Mouse (Mus musculus): ENCODE data around the gene Vmn1r16. TPM values are rescaled to one million over a fixed set of nuclear protein-coding genes. Genes with fewer than 3 reads are reported as not detected.
A peak's percentile ranks its signal among the peaks of the same experiment; 100 is the strongest.
"Not testable (repeated sequence)": the region's sequence is repeated elsewhere in the genome, so short reads cannot be mapped to it uniquely, and the experiment has no call there.

The Vmn1r16 gene
- polyA plus RNA-seq (2017; shearing (Covaris generic)) = not detected

DNA sequence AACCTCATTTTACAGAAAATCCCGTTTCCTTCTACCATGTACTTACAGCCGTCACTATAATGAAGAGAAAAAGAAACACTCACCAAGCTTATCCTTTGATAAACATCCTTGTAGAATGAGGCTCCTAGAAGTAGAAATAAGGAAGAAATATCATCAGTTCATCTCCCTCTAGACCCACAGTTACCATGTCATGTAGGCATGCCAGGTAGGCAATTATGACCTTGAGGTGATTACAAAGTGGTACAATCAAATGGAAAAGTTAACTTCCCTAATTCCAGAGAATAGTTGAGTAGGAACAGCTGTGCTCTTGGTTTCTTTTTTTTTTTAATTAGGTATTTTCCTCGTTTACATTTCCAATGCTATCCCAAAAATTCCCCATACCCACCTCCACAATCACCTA is at the start of gene Vmn1r16:
TSS of gene Vmn1r16 (minus strand) at position 101 of the 400 bp plus-strand sequence.
- ATAC-seq = no peak

DNA sequence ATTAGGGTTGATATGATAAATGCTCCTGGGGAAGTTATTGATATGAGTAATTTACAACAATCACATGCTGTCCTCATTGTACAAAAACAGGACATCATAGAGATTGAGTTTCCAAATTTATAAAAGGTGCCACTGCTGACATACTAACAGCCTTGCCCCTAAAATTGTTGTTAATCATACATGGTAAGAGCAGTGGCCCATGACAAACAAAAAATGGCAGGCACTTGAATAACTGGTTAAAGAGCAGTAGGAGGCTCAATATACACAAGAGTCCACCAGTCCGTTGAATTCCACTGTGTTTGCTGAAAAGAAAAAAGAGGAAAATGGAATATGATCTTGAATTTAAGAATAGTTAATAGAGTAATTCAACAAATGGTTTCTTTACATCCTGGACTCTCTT is 38.2 kb upstream of the Vmn1r16 start:
- ATAC-seq = no peak

DNA sequence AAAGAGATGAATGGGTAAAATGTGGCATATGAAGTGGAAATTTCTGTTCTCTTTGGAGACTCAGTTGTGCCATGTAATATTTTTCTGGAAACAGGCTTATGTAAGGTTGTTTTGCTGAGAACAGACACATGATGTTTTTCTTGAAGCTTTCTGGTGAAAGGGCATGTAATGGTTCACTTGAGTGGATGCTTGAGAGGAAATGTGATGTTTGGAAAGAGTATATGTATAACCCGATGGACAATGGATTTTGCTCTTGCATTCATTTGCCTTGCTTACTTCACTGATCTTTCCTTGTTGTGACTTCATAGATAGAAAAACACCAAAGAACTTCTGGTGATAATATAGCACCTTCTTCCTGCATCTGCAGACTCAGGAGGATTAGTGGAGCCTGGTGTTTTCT is 36.6 kb upstream of the Vmn1r16 start:
- ATAC-seq = not testable (repeated sequence)

DNA sequence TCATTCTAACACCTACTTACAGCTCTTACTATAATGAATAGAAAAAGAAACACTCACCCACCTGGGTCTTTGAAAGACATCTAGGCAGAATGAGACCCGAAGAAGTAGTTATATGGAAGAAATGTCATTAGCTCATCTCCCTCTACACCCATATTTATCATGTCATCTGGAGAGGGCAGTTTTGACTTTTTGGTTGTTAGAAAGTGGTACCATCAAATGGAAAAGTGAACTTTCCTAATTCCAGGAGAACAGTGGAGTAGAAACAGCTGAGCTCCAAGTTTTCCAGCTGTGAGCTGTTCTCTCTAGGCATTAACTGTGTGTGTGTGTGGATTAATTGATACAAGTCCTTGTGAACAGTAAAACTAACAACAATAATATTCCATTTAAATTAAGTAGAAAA is 34.3 kb upstream of the Vmn1r16 start, which contains the start of gene Vmn1r17:
TSS of gene Vmn1r17 (minus strand) at position 101 of the 400 bp plus-strand sequence.
- no peak for ATAC-seq

GRCm38 (mm10) chr6:57356864-57357263 is 27.6 kb upstream of the Vmn1r16 start:
- no peak for ATAC-seq

DNA sequence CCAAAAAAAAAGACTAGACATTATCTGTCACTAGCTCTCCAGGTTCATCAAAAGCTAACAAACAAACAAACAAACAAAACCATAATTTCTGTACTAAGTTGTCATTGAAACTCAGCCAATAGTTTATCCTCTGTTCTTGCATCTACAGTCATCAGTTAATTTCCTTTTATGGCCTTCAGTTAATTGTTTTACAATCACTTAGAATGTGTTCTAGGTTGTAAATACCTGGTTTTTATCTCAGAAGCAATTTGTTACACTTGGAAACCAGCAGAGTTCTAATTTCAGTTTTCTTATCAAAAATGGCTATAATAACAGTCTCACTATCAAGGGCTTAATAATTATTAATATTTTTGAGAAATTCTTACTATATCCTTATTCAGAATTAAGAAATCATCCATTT is 3.1 kb downstream of the Vmn1r16 start:
- ATAC-seq = no peak

DNA sequence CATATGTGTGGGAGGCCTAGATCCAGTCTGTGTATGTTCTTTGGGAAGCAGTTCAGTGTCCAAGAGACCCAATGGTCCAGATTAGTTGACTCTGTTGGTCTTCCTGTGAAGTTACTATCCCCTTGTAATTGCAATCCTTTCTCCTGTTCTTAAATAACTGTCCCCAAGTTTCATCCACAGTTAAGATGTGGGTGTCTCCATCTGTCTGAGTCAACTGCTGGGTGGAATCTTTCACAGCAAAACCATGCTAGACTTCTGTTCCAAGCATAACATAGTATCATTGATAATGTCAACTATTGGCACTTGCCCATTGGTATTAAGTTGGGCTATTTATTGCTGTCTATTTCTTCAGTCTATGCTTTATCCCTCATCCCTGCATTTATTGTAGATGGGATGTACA is 50.3 kb downstream of the Vmn1r16 start:
- no peak for ATAC-seq

DNA sequence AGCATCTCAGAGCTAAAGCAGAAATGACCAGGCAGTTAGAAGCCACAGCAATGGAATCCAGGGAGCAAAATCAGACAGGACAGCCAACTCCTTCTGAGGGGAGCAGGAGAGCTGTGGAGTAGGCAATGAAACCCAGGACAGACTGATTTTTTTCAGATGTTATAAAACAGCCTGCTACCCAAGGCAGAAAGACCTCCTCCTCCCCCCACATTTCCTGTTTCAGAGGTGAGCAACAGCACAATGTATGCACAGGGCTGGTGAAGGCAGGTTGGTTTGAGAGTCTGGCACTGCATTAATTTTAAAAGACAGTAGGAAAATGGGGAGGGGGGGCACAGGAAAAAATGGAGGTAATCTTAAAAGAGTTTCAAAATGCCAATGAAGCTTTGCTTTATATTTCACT is 56.8 kb downstream of the Vmn1r16 start:
- peak; percentile 43 for ATAC-seq

DNA sequence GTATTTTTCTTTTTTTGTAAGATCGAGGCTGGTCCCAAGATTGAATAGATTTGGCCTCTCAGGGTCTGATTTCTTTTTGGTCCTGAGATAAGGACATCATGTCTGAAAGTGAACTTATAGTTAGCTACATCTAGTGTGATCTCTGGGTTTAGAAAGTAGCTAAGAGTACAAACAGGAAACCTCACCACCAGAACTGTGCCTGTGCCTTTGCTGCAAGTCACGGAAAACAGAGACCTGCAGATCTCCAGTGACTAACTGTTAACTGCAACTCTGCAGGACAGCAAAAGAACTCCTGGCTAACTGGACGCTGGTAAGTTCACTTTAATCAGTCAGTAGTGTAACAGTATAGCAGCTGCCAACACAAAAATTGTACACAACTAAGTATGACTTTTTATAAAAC is 57.4 kb downstream of the Vmn1r16 start:
- ATAC-seq = no peak

Other genes with a start within 250 kb of the Vmn1r16 start
- gene Vmn1r10, start 220.0 kb downstream of the Vmn1r16 start, polyA plus RNA-seq (2017; shearing (Covaris generic)) = not detected
- gene Vmn1r11, start 196.0 kb downstream of the Vmn1r16 start, polyA plus RNA-seq (2017; shearing (Covaris generic)) = not detected
- not detected for gene Vmn1r12, start 172.6 kb downstream of the Vmn1r16 start, polyA plus RNA-seq (2017; shearing (Covaris generic))
- 1 to 10 TPM in 1 of 3 experiments, under 1 TPM in 1, not detected in 1; 0.55 to 1.5 TPM for gene Vmn1r13, start 126.2 kb downstream of the Vmn1r16 start, polyA plus RNA-seq (2017; shearing (Covaris generic))
- gene Vmn1r14, start 97.8 kb downstream of the Vmn1r16 start, polyA plus RNA-seq (2017; shearing (Covaris generic)) = under 1 TPM in 1 of 3 experiments, not detected in 2; 0.08 TPM
- under 1 TPM in 1 of 3 experiments, not detected in 2; 0.21 TPM for gene Vmn1r15, start 71.5 kb downstream of the Vmn1r16 start, polyA plus RNA-seq (2017; shearing (Covaris generic))
- not detected for gene Vmn1r17, start 34.2 kb upstream of the Vmn1r16 start, polyA plus RNA-seq (2017; shearing (Covaris generic))
- not detected for gene Vmn1r18, start 66.3 kb upstream of the Vmn1r16 start, polyA plus RNA-seq (2017; shearing (Covaris generic))
- gene Vmn1r19, start 74.3 kb upstream of the Vmn1r16 start, polyA plus RNA-seq (2017; shearing (Covaris generic)) = not detected
- gene Vmn1r20, start 99.4 kb upstream of the Vmn1r16 start, polyA plus RNA-seq (2017; shearing (Covaris generic)) = not detected
- gene Ppm1k, start 206.0 kb upstream of the Vmn1r16 start, polyA plus RNA-seq (2017; shearing (Covaris generic)) = 10 to 100 TPM; 12.9 to 22.8 (median 20.5) TPM

Data from inflammation-experienced regulatory T-cells, adult 6 months (primary cell).